Mouse (Mus musculus) left cerebral cortex, postnatal 36 days (tissue): ENCODE measurements around the gene Reln. TPM values are rescaled to one million over a fixed set of nuclear protein-coding genes. Genes with fewer than 3 reads are reported as not detected.
A peak's percentile ranks its signal among the peaks of the same experiment; 100 is the strongest.

ENCODE experiments used
- DNase-seq, 2 experiments: peaks; one replicate each; pipeline ENCODE4 v3.0.0; 2021 to 2022; ENCODE audit warnings: low spot score in 2 of 2, mixed read lengths in 1 of 2
- intact Hi-C: fragments of 180-260 bp; cut with DNase I; formaldehyde crosslinking; loops from one replicate; pipeline ENCODE4 v1.15.1; 2025
- total RNA-seq, 2 experiments: library from RNA; stranded (reverse); gene quantifications; 2 replicates each; pipeline ENCODE4 v1.2.3; 2021

Reln gene
- total RNA-seq, 2 experiments from 2014 or later: 73.0 to 81.2 TPM

GRCm38 (mm10) chr5:22247850-22248249, 96.7 kb downstream of the Reln start:
- no peak for DNase-seq
- intact Hi-C loops: no loop called here

- DNase-seq: peak; percentile 25 to 29
- intact Hi-C loops: no loop called here
These were observed 99.4 kb downstream of the Reln start for GRCm38 (mm10) chr5:22245056-22245455.

GRCm38 (mm10) chr5:22243538-22243937, 101.0 kb downstream of the Reln start:
- no peak for DNase-seq
- intact Hi-C loops: no loop called here

- intact Hi-C loops: no loop called here
- DNase-seq: no peak
These were observed 102.9 kb downstream of the Reln start for GRCm38 (mm10) chr5:22241560-22241959.

GRCm38 (mm10) chr5:22236801-22237200, 107.7 kb downstream of the Reln start:
- DNase-seq: no peak
- intact Hi-C loops: no loop called here

GRCm38 (mm10) chr5:22224515-22224914, 120.0 kb downstream of the Reln start:
- no peak for DNase-seq
- intact Hi-C loops: no loop called here

- DNase-seq: no peak
- intact Hi-C loops: no loop called here
These were observed 120.6 kb downstream of the Reln start for GRCm38 (mm10) chr5:22223940-22224339.

- DNase-seq: no peak
These were observed 136.0 kb downstream of the Reln start for GRCm38 (mm10) chr5:22208311-22209021.

GRCm38 (mm10) chr5:22197926-22198325, 146.6 kb downstream of the Reln start:
- DNase-seq: no peak
- intact Hi-C loops: no loop called here

More at GRCm38 (mm10) chr5:22208311-22209021, 136.0 kb downstream of the Reln start:
- intact Hi-C loops: no loop called here

GRCm38 (mm10) chr5:22196891-22197290, 147.6 kb downstream of the Reln start:
- no peak for DNase-seq

GRCm38 (mm10) chr5:22196476-22196875, 148.0 kb downstream of the Reln start:
- intact Hi-C loops: no loop called here
- no peak for DNase-seq

More at GRCm38 (mm10) chr5:22196891-22197290, 147.6 kb downstream of the Reln start:
- intact Hi-C loops: no loop called here

- intact Hi-C loops: no loop called here
These were observed 149.1 kb downstream of the Reln start for GRCm38 (mm10) chr5:22195352-22195941.

GRCm38 (mm10) chr5:22191784-22192183, 152.7 kb downstream of the Reln start:
- no peak for DNase-seq
- intact Hi-C loops: no loop called here

More at GRCm38 (mm10) chr5:22195352-22195941, 149.1 kb downstream of the Reln start:
- no peak for DNase-seq

GRCm38 (mm10) chr5:22190333-22190732, 154.2 kb downstream of the Reln start:
- DNase-seq: no peak
- intact Hi-C loops: no loop called here

- intact Hi-C loops: no loop called here
- no peak for DNase-seq
These were observed 156.9 kb downstream of the Reln start for GRCm38 (mm10) chr5:22187599-22187998.

- DNase-seq: no peak
- intact Hi-C loops: no loop called here
These were observed 168.0 kb downstream of the Reln start for GRCm38 (mm10) chr5:22176480-22176879.

GRCm38 (mm10) chr5:22171336-22171735, 173.2 kb downstream of the Reln start:
- no peak for DNase-seq

GRCm38 (mm10) chr5:22164060-22164934, 180.2 kb downstream of the Reln start:
- intact Hi-C loops: no loop called here
- DNase-seq: no peak

More at GRCm38 (mm10) chr5:22171336-22171735, 173.2 kb downstream of the Reln start:
- intact Hi-C loops: no loop called here

- DNase-seq: no peak
- intact Hi-C loops: no loop called here
These were observed 183.6 kb downstream of the Reln start for GRCm38 (mm10) chr5:22160935-22161334.

- intact Hi-C loops: no loop called here
- DNase-seq: no peak
These were observed 185.7 kb downstream of the Reln start for GRCm38 (mm10) chr5:22158754-22159153.
